Mouse (Mus musculus) forebrain, postnatal 0 days (tissue): ENCODE data around the gene Aff3. TPM values are rescaled to one million over a fixed set of nuclear protein-coding genes. Genes with fewer than 3 reads are reported as not detected.

Source experiments
- ATAC-seq: fragments of 200-750 bp; cut with Nextera tagmentation; 2 replicates; pipeline ENCODE4 v1.8.0; 2017; ENCODE audit warnings: mild to moderate bottlenecking, moderate library complexity
- DNase-seq: peaks from one replicate; pipeline ENCODE4 v3.0.0-alpha.2; 2015
- H3K27ac ChIP-seq: fragments of 300-500 bp; sonication (generic); 2 replicates; pipeline ENCODE4 v1.5.1; 2014; ENCODE audit warnings: low read depth, mild to moderate bottlenecking, antibody characterized with exemption, low read length, moderate library complexity, mixed read lengths
- H3K27me3 ChIP-seq: fragments of 300-500 bp; sonication (generic); 2 replicates; pipeline ENCODE4 v1.6.1; 2014; ENCODE audit warnings: mild to moderate bottlenecking, low read length, mixed read lengths; ENCODE audit not compliant: insufficient read depth
- H3K36me3 ChIP-seq: fragments of 300-500 bp; sonication (generic); 2 replicates; pipeline ENCODE4 v1.6.1; 2014; ENCODE audit warnings: mild to moderate bottlenecking, moderate library complexity; ENCODE audit not compliant: insufficient read depth
- H3K4me1 ChIP-seq: fragments of 300-500 bp; sonication (generic); 2 replicates; pipeline ENCODE4 v1.6.1; 2014; ENCODE audit warnings: antibody characterized with exemption; ENCODE audit not compliant: insufficient read depth
- H3K4me2 ChIP-seq: fragments of 300-500 bp; sonication (generic); 2 replicates; pipeline ENCODE4 v1.6.1; 2014; ENCODE audit warnings: low read depth, mild to moderate bottlenecking, moderate library complexity
- H3K4me3 ChIP-seq: fragments of 300-500 bp; sonication (generic); 2 replicates; pipeline ENCODE4 v1.5.1; 2014; ENCODE audit warnings: low read depth, low read length, mixed read lengths
- H3K9ac ChIP-seq: fragments of 300-500 bp; sonication (generic); 2 replicates; pipeline ENCODE4 v1.6.1; 2014; ENCODE audit warnings: mild to moderate bottlenecking
- H3K9me3 ChIP-seq: fragments of 300-500 bp; sonication (generic); 2 replicates; pipeline ENCODE4 v1.6.1; 2016; ENCODE audit warnings: low read length
- CTCF ChIP-seq: sonication (generic); IDR thresholded peaks from 2 replicates; pipeline ENCODE4 v1.5.1; 2016; ENCODE audit warnings: antibody characterized with exemption, control low read depth, low read depth
- WGBS: fragments of 180-500 bp; shearing (Covaris S2); extraction: QIAGEN DNeasy Blood & Tissue Kit; methylation state at CpG from one replicate; pipeline ENCODE4 v1.1.7; 2014; 5-methylcytosine and 5-hydroxymethylcytosine counted together
- polyA plus RNA-seq: library from polyadenylated mRNA; unstranded; fragments of >200 nt; fragmentation: Nextera tagmentation; extraction: Ambion mirVana; gene quantifications from 2 replicates; pipeline ENCODE4 v1.2.1, GENCODE M21; 2015
- total RNA-seq: library from RNA; depleted of rRNA; stranded (reverse); fragments of >200 nt; gene quantifications from 2 replicates; pipeline ENCODE4 v1.2.3, GENCODE M21; 2014

Gene Aff3
- total and polyA plus RNA-seq, 2 experiments from 2014 or later: 21.8 to 102 TPM

- no peak overlapping the region for H3K27ac ChIP-seq
Observed at GRCm38 (mm10) chr1:38394493-38394892, 270.3 kb downstream of the Aff3 start.

GRCm38 (mm10) chr1:38393516-38393915 is 271.2 kb downstream of the Aff3 start:
- Histone ChIP-seq H3K4me1 (0 out of 2 replicates have a peak, but pooled peaks cover 4% of the 10 kb centered on the region), H3K27me3 (no peaks in the 10 kb centered on the region), H3K36me3 (no peaks in the 10 kb centered on the region), H3K9ac (no peak overlapping the region), H3K9me3 (no peaks in the 10 kb centered on the region), H3K4me2 (no peak overlapping the region), H3K4me3 (no peak overlapping the region), H3K27ac (no peak overlapping the region)
- no peak for TF ChIP-seq CTCF
- DNase-seq (peak; percentile 62), ATAC-seq (peak; percentile 67)
- WGBS: 15% methylated on average over 6 of the region's 6 CpGs

More at GRCm38 (mm10) chr1:38394493-38394892, 270.3 kb downstream of the Aff3 start:
- no peak for ATAC-seq
- H3K36me3 ChIP-seq: no peaks in the 10 kb centered on the region
- no peak overlapping the region for H3K4me2 ChIP-seq
- 30% methylated on average over 5 of the region's 5 CpGs for WGBS
- H3K9me3 ChIP-seq: no peaks in the 10 kb centered on the region
- H3K4me1 ChIP-seq: 0 out of 2 replicates have a peak, but pooled peaks cover 4% of the 10 kb centered on the region
- no peaks in the 10 kb centered on the region for H3K27me3 ChIP-seq
- H3K9ac ChIP-seq: no peak overlapping the region
- DNase-seq: no peak
- no peak overlapping the region for H3K4me3 ChIP-seq
- no peak for TF ChIP-seq CTCF

GRCm38 (mm10) chr1:38392928-38393327 is 271.8 kb downstream of the Aff3 start:
- 37% methylated on average over 2 of the region's 2 CpGs for WGBS
- H3K27me3 ChIP-seq: no peaks in the 10 kb centered on the region
- no peaks in the 10 kb centered on the region for H3K36me3 ChIP-seq
- H3K4me1 ChIP-seq: 0 out of 2 replicates have a peak, but pooled peaks cover 4% of the 10 kb centered on the region
- H3K9me3 ChIP-seq: no peaks in the 10 kb centered on the region
- H3K4me3 ChIP-seq: no peak overlapping the region
- no peak overlapping the region for H3K4me2 ChIP-seq
- no peak overlapping the region for H3K27ac ChIP-seq
- TF ChIP-seq CTCF: peak; percentile 79
- H3K9ac ChIP-seq: no peak overlapping the region
- ATAC-seq (peak; percentile 66), DNase-seq (peak; percentile 82)

- Histone ChIP-seq H3K4me2 (no peak overlapping the region), H3K4me1 (0 out of 2 replicates have a peak, but pooled peaks cover 4% of the 10 kb centered on the region), H3K36me3 (no peaks in the 10 kb centered on the region), H3K9ac (no peak overlapping the region), H3K27ac (no peak overlapping the region), H3K4me3 (no peak overlapping the region), H3K9me3 (no peaks in the 10 kb centered on the region), H3K27me3 (no peaks in the 10 kb centered on the region)
- ATAC-seq (no peak), DNase-seq (peak; percentile 66)
- 45% methylated on average over 7 of the region's 7 CpGs for WGBS
- TF ChIP-seq CTCF: peak; percentile 66
Observed at GRCm38 (mm10) chr1:38390886-38391249, 273.9 kb downstream of the Aff3 start.

GRCm38 (mm10) chr1:38390235-38390885 is 274.4 kb downstream of the Aff3 start:
- 29% methylated on average over 17 of the region's 17 CpGs for WGBS
- DNase-seq: no peak

GRCm38 (mm10) chr1:38389576-38389975 is 275.2 kb downstream of the Aff3 start:
- H3K27me3 ChIP-seq: no peaks in the 10 kb centered on the region
- no peak overlapping the region for H3K4me3 ChIP-seq
- H3K27ac ChIP-seq: no peak overlapping the region
- H3K9me3 ChIP-seq: no peaks in the 10 kb centered on the region
- no peak; the same call in 1 of the 2 replicates for ATAC-seq
- DNase-seq: no peak
- H3K4me1 ChIP-seq: 0 out of 2 replicates have a peak, but pooled peaks cover 4% of the 10 kb centered on the region
- 35% methylated on average over 7 of the region's 7 CpGs for WGBS
- TF ChIP-seq CTCF: no peak
- no peaks in the 10 kb centered on the region for H3K36me3 ChIP-seq
- H3K4me2 ChIP-seq: no peak overlapping the region
- no peak overlapping the region for H3K9ac ChIP-seq

More at GRCm38 (mm10) chr1:38390235-38390885, 274.4 kb downstream of the Aff3 start:
- Histone ChIP-seq H3K27ac (no peak overlapping the region), H3K27me3 (no peaks in the 10 kb centered on the region), H3K4me1 (0 out of 2 replicates have a peak, but pooled peaks cover 4% of the 10 kb centered on the region), H3K4me3 (no peak overlapping the region), H3K36me3 (no peaks in the 10 kb centered on the region), H3K9me3 (no peaks in the 10 kb centered on the region), H3K4me2 (no peak overlapping the region), H3K9ac (no peak overlapping the region)
- no peak for ATAC-seq
- TF ChIP-seq CTCF: no peak

GRCm38 (mm10) chr1:38388466-38388865 is 276.3 kb downstream of the Aff3 start:
- 72% methylated on average over 3 of the region's 3 CpGs for WGBS

More at GRCm38 (mm10) chr1:38388466-38388865, 276.3 kb downstream of the Aff3 start:
- no peaks in the 10 kb centered on the region for H3K36me3 ChIP-seq
- H3K27ac ChIP-seq: no peak overlapping the region
- TF ChIP-seq CTCF: no peak
- H3K9me3 ChIP-seq: no peaks in the 10 kb centered on the region
- ATAC-seq (no peak), DNase-seq (no peak)
- 0 out of 2 replicates have a peak, but pooled peaks cover 4% of the 10 kb centered on the region for H3K4me1 ChIP-seq
- no peak overlapping the region for H3K9ac ChIP-seq
- no peaks in the 10 kb centered on the region for H3K27me3 ChIP-seq
- H3K4me3 ChIP-seq: no peak overlapping the region
- H3K4me2 ChIP-seq: no peak overlapping the region
